Mouse (Mus musculus) spleen, adult 10 weeks (tissue): ENCODE data around the gene Caml. TPM values are rescaled to one million over a fixed set of nuclear protein-coding genes. Genes with fewer than 3 reads are reported as not detected.

ENCODE experiments used
- polyA plus RNA-seq: library from polyadenylated mRNA; stranded (reverse); fragments of 350-450 nt; fragmentation: Illumina TruSeq; extraction: RNeasy Lipid Tissue Mini Kit (QIAGEN cat#74804); gene quantifications from one replicate; pipeline ENCODE4 v1.2.3, GENCODE M21; 2015; ENCODE audit warnings: low replicate concordance; ENCODE audit not compliant: insufficient read depth

The Caml gene
- 43.9 TPM for polyA plus RNA-seq

DNA sequence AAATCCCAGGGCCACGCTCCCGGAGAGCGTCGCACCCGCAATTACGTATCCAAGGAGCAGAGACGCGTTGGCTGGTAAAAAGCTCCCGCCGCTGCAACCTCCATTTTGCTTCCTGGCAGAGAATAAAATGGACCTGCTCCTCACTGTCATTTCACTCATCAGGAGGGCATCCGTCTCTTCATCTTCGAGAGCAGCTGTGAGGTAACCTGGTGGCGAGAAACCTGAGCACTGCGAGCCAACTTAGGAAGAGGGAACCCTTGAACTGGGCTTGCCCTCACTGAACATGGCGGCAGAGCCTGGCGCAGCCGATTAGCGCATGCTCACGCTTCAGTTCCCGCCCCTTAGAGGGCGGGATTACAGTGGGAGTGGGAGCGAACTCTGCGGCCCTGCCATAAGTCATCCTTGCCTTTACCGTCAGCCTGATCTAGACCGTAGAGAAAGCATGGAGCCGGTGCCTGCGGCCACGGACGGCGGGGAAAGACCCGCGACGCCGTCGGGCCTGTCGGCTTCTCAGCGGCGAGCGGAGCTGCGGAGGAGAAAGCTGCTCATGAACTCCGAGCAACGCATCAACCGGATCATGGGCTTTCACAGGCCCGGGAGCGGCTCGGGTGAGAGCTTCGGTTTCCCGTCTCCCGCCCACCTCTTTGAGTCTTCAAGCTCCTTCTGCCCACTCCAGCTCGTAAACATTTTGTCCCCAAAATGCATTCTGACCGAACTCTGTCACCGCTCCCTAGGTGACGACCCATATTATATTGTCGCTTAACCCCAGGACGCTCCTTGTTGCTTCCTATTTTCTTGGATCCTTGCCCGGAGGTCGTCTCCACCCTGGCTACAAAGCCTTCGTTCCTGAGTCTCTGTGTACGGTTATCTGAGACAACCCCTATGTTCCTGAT, at the start of gene Caml:
Caml (plus strand) TSS at position 357 of the 893 bp plus-strand sequence.

DNA sequence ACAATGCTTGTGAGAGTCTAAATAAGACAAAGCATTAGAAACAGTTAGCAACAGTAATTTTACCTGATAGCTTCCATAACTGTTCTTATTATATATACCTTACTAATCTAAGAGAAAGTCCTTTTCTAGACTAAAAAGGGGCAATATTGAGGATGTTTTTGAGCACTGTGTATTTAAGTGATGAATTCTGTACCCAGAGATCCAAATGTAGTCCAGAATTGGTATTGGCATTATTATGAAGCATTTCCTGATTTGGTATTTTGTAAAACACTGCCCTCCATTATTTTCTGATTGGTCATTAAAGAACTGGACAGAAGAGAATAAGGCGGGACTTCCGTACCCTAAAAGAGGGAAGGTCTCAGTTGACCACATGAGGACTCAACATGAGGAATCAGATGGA, 49.4 kb upstream of the Caml start, which contains the start of gene Tmed9:
Tmed9 (plus strand) TSS at position 301 of the 400 bp plus-strand sequence.

DNA sequence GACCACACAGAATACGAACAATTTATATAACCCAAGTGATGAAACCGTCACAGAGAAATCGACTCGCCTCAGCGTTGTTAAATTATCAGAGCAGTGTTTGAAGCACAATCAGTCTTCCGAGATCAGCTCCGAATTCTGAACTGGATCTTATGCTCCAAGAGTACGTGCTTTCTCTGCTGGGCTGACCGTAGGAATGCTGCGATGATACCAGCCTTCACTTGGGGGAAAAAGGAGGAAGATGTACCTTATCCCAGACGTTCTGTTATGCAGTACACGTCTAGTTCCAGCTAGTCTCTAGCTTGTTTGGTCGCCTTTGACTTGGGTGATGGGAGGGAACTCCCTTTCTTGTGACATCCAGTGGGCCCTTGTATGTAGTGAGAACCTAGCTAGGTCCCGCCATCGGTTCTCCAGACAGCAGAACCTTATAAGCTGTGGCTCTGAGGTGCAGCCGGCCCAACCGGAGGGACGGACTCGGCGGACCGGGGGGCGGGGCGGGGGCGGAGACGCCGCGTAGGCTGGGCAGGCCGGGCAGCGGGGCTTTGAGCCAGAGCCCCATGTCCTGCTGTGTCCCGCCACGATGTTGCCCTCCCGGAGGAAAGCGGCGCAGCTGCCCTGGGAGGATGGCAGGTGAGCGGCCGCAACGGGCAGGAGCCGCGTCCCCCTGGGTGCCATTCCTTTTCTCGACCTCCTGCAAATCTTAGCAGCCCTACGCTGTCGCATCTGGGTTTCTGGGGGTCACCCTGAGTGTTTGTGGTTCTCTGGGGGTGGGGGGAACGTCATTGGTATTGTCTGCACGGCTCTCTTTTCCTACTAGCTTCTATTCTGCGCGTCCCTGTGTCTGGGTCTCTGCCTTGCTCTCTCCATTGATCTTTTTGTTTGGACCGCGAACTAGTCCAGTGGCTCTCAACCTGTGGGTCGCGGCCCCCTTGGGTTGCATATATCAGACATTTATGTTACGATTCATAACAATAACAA, 23.0 kb upstream of the Caml start, which contains the start of gene B4galt7:
B4galt7 (plus strand) TSS at position 331 of the 975 bp plus-strand sequence.

DNA sequence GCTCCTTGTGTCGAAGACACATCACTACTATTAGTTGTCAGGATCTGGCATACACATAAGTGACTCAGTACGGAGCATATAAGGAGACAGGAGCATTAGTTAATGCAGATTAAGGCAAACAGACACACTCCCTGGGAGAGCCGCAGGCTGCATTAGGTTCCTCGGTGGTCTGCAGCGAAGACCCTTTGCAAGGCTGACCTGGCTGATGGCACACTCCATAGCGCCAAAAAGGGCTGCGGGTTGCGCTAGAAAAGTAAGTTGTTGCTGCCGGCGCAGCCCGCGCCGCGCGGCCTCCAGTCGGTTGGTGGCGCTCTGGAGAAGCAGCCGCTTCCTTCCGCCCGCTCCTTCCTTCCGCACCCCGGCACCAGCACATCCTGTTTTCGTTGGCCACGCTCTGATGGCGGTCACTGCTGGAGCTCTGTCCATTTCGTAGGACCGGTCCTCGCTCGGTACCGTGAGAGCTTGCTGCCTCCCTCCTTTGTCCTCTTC, 11.9 kb downstream of the Caml start, which contains the start of gene Ddx46:
Ddx46 (plus strand) TSS at position 389 of the 489 bp plus-strand sequence.

Other genes with a start within 250 kb of the Caml start
- gene Slc34a1, start 224.8 kb upstream of the Caml start, polyA plus RNA-seq = not detected
- gene Pfn3, start 207.8 kb upstream of the Caml start, polyA plus RNA-seq = not detected
- gene F12, start 196.2 kb upstream of the Caml start, polyA plus RNA-seq = 0.11 TPM
- 155 TPM for gene Grk6, start 177.9 kb upstream of the Caml start, polyA plus RNA-seq
- gene Prr7, start 158.7 kb upstream of the Caml start, polyA plus RNA-seq = not detected
- 4.8 TPM for gene Dbn1, start 134.9 kb upstream of the Caml start, polyA plus RNA-seq
- gene Pdlim7, start 109.3 kb upstream of the Caml start, polyA plus RNA-seq = 7.7 TPM
- 51.4 TPM for gene Dok3, start 93.7 kb upstream of the Caml start, polyA plus RNA-seq
- 33.1 TPM for gene Ddx41, start 86.3 kb upstream of the Caml start, polyA plus RNA-seq
- 63.6 TPM for gene Fam193b, start 51.9 kb upstream of the Caml start, polyA plus RNA-seq
- 85.5 TPM for gene Tmed9, start 49.3 kb upstream of the Caml start, polyA plus RNA-seq
- 15.3 TPM for gene B4galt7, start 23.1 kb upstream of the Caml start, polyA plus RNA-seq
- gene Ddx46, start 12.0 kb downstream of the Caml start, polyA plus RNA-seq = 126 TPM
- 88.3 TPM for gene B230219D22Rik, start 70.1 kb downstream of the Caml start, polyA plus RNA-seq
- gene Txndc15, start 91.6 kb downstream of the Caml start, polyA plus RNA-seq = 47.8 TPM
- 37.6 TPM for gene Pcbd2, start 104.4 kb downstream of the Caml start, polyA plus RNA-seq
- gene Catsper3, start 161.6 kb downstream of the Caml start, polyA plus RNA-seq = not detected
- gene Pitx1, start 213.2 kb downstream of the Caml start, polyA plus RNA-seq = not detected